In the genomic region with DNA sequence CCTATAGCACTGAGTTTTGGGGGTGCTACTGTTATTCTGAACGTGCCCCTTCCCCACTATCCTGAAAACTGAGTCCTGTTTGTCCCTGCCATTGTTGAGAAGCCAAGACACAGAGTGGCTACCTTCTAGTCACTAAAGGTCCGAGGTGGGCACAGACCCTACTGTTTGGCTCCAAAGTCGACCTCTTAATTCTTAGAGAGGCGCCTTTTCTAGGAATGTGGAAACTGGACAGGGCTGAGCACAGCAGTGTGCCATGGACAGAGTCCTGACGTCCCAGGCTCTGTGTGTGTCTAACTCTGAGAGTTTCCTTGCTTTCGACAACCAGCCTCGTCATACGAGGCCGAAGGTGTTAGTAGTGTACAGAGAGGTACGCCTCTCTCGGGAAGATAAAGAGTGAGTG, we compare ENCODE assay signal across 14 mouse cellular contexts. TPM values are rescaled to one million over a fixed set of nuclear protein-coding genes. Genes with fewer than 3 reads are reported as not detected.
DNase-seq lines count a peak whose midpoint lies in the region; ATAC-seq and TF ChIP-seq lines count a peak whose summit lies in the region.
"Had no signal": no experiment of that assay in that cellular context is flagged by ENCODE, and none has a peak within 500 bp of the region (broad histone marks: within the 10 kb centered on the region; RNA-seq: fewer than 3 reads in every experiment).

No protein-coding gene starts in this region.

- H3K36me3 ChIP-seq in forebrain, embryonic 16.5 days (ENCODE audit: control insufficient read depth, insufficient read depth), result no peaks in the 10 kb centered on the region
- no peaks in the 10 kb centered on the region for H3K36me3 ChIP-seq in limb, embryonic 13.5 days
- H3K36me3 ChIP-seq in neural tube, embryonic 15.5 days, result no peaks in the 10 kb centered on the region

- H3K9me3 ChIP-seq in forebrain, embryonic 16.5 days (ENCODE audit: control insufficient read depth, low read length), result no peaks in the 10 kb centered on the region
- no peaks in the 10 kb centered on the region for H3K9me3 ChIP-seq in limb, embryonic 13.5 days
- H3K9me3 ChIP-seq in neural tube, embryonic 15.5 days (replicated peaks), result no peaks in the 10 kb centered on the region

- H3K4me3 ChIP-seq in layer of hippocampus, adult 2 months, result no peak overlapping the region
- no peak overlapping the region for H3K4me3 ChIP-seq in forebrain, embryonic 16.5 days (replicated peaks; ENCODE audit: low read length)
- no peak overlapping the region for H3K4me3 ChIP-seq in limb, embryonic 13.5 days
- H3K4me3 ChIP-seq in neural tube, embryonic 15.5 days (replicated peaks), result no peak overlapping the region

- no peak overlapping the region for H3K4me2 ChIP-seq in forebrain, embryonic 16.5 days (ENCODE audit: low read length)
- H3K4me2 ChIP-seq in limb, embryonic 13.5 days (replicated peaks), result no peak overlapping the region
- no peak overlapping the region for H3K4me2 ChIP-seq in neural tube, embryonic 15.5 days

- no peak for TF ChIP-seq CTCF in layer of hippocampus, adult 2 months (conservative IDR thresholded peaks at IDR 0.05)

- WGBS in forebrain, embryonic 16.5 days, result 39% methylated on average over 11 of the region's 11 CpGs
- WGBS in limb, embryonic 13.5 days, result 61% methylated on average over 11 of the region's 11 CpGs
- 59% methylated on average over 11 of the region's 11 CpGs for WGBS in neural tube, embryonic 15.5 days

- H3K27ac ChIP-seq in layer of hippocampus, adult 2 months, result peak overlapping the region; percentile 51; the same call in 1 of the 2 replicates
- peak overlapping the region; percentile 72 for H3K27ac ChIP-seq in forebrain, embryonic 16.5 days (ENCODE audit: low read length)
- H3K27ac ChIP-seq in limb, embryonic 13.5 days, result peak overlapping the region; percentile 18; the same call in 1 of the 2 replicates
- peak overlapping the region; percentile 73 for H3K27ac ChIP-seq in neural tube, embryonic 15.5 days (replicated peaks)
- H3K27ac ChIP-seq: liver, embryonic 14.5 days had no signal

- H3K4me1 ChIP-seq in forebrain, embryonic 16.5 days (replicated peaks; ENCODE audit: control insufficient read depth, insufficient read depth, low read length), result peaks cover 54% of the 10 kb centered on the region
- peaks cover 29% of the 10 kb centered on the region for H3K4me1 ChIP-seq in limb, embryonic 13.5 days
- H3K4me1 ChIP-seq in neural tube, embryonic 15.5 days, result peaks cover 49% of the 10 kb centered on the region

- no peak for DNase-seq in layer of hippocampus, adult 2 months (ENCODE audit: low spot score in 2 of 2)
- no peak for DNase-seq in layer of hippocampus, postnatal 25 days (ENCODE audit: extremely low spot score in 1 of 2, low spot score in 1 of 2)
- DNase-seq in adrenal gland, adult (ENCODE audit: inconsistent age in 2 of 2, low spot score in 1 of 2), result no peak
- no peak for DNase-seq in right cerebral cortex, postnatal 36 days (ENCODE audit: low spot score in 2 of 2)
- DNase-seq: cerebellum, adult 9-11 months had no signal

- no peak overlapping the region for H3K9ac ChIP-seq in forebrain, embryonic 16.5 days (replicated peaks; ENCODE audit: low read depth, low read length)
- H3K9ac ChIP-seq in limb, embryonic 13.5 days, result no peak overlapping the region
- no peak overlapping the region for H3K9ac ChIP-seq in neural tube, embryonic 15.5 days (replicated peaks)
- H3K9ac ChIP-seq: liver, embryonic 14.5 days had no signal

- no peak for ATAC-seq in forebrain, embryonic 16.5 days
- ATAC-seq in limb, embryonic 13.5 days (ENCODE audit: low FRiP score, low read depth), result no peak
- ATAC-seq in neural tube, embryonic 15.5 days (ENCODE audit: low FRiP score), result no peak
- ATAC-seq in megakaryocyte progenitor cell, adult 5-6 weeks (replicated peaks; ENCODE audit: poor library complexity), result no peak
- ATAC-seq: inflammation-experienced regulatory T-cells, adult 6 months had no signal

- no peaks in the 10 kb centered on the region for H3K27me3 ChIP-seq in forebrain, embryonic 16.5 days (replicated peaks; ENCODE audit: control insufficient read depth, insufficient read depth, low read length)
- no peaks in the 10 kb centered on the region for H3K27me3 ChIP-seq in limb, embryonic 13.5 days
- H3K27me3 ChIP-seq in neural tube, embryonic 15.5 days (replicated peaks), result no peaks in the 10 kb centered on the region

RNA-seq across cellular contexts. Expression of gene Efhd2, which starts 25.7 kb away (rescaled TPM):
- 100 to 1,000 TPM; 139 to 140 TPM for total RNA-seq in layer of hippocampus, adult 2 months (2021)
- 100 to 1,000 TPM; 125 to 131 TPM for total RNA-seq in layer of hippocampus, postnatal 25 days (2021)
- polyA plus RNA-seq in forebrain, embryonic 16.5 days (2015; fragmentation: Nextera tagmentation; extraction: Ambion mirVana), result 69.9 and 76.8 TPM in 2 replicates
- polyA plus RNA-seq in limb, embryonic 13.5 days (2015; fragmentation: Nextera tagmentation; extraction: Ambion mirVana), result 56.9 and 58.7 TPM in 2 replicates
- 75.6 and 85.4 TPM in 2 replicates for polyA plus RNA-seq in neural tube, embryonic 15.5 days (2015; fragmentation: Nextera tagmentation; extraction: Ambion mirVana)
- total RNA-seq in megakaryocyte progenitor cell, adult 5-6 weeks (2015), result 42.2 and 49.9 TPM in 2 replicates
- total RNA-seq in megakaryocyte progenitor cell, adult 5-6 weeks (2017), result 53.6 and 58.1 TPM in 2 replicates

RNA-seq across cellular contexts. Expression of gene Ctrc, which starts 54.3 kb away (rescaled TPM):
- not detected for total RNA-seq in layer of hippocampus, adult 2 months (2021)
- not detected for total RNA-seq in layer of hippocampus, postnatal 25 days (2021)
- not detected in 2 replicates for polyA plus RNA-seq in forebrain, embryonic 16.5 days (2015; fragmentation: Nextera tagmentation; extraction: Ambion mirVana)
- not detected in 2 replicates for polyA plus RNA-seq in limb, embryonic 13.5 days (2015; fragmentation: Nextera tagmentation; extraction: Ambion mirVana)
- polyA plus RNA-seq in neural tube, embryonic 15.5 days (2015; fragmentation: Nextera tagmentation; extraction: Ambion mirVana), result not detected in 2 replicates
- total RNA-seq in megakaryocyte progenitor cell, adult 5-6 weeks (2015), result not detected in 2 replicates
- total RNA-seq in megakaryocyte progenitor cell, adult 5-6 weeks (2017), result not detected in 2 replicates
- total RNA-seq: gastrocnemius, postnatal 10 days; layer of hippocampus, adult 8-10 months; monocyte, adult 5-6 weeks had no signal
- polyA plus RNA-seq: inflammation-experienced regulatory T-cells, adult 6 months; liver, embryonic 14.5 days had no signal

Comparison
In these comparisons a context has a peak if more than half of its experiments do, and no peak if none do; other contexts are left out.
1. H3K27ac ChIP-seq: peak in every context shown above with its lines; median percentile 73 in neural tube, embryonic 15.5 days; 72 in forebrain, embryonic 16.5 days; 51 in layer of hippocampus, adult 2 months; 18 in limb, embryonic 13.5 days.